Mouse (Mus musculus): ENCODE data around the gene Hnf4a. TPM values are rescaled to one million over a fixed set of nuclear protein-coding genes. Genes with fewer than 3 reads are reported as not detected.

Gene Hnf4a
- polyA plus RNA-seq, 2 experiments: 11.6 to 22.9 TPM

GRCm38 (mm10) chr2:163527497-163527896 lies 20.9 kb downstream of the Hnf4a start:
- Histone ChIP-seq H3K9me3 (ENCODE audit: control insufficient read depth, low read length) (no peaks in the 10 kb centered on the region), H3K9ac (replicated peaks) (no peak overlapping the region), H3K36me3 (replicated peaks; ENCODE audit: control insufficient read depth, insufficient read depth, low read depth) (no peaks in the 10 kb centered on the region), H3K4me3 (ENCODE audit: insufficient read depth in 1 of 2, low read depth in 2 of 2, low read length in 2 of 2) (no peak overlapping the region), H3K4me2 (ENCODE audit: low read depth) (no peak overlapping the region), H3K27me3 (ENCODE audit: control insufficient read depth, insufficient read depth, low read length) (no peaks in the 10 kb centered on the region), H3K4me1 (replicated peaks; ENCODE audit: control insufficient read depth in 2 of 2, insufficient read depth in 2 of 2, low read length in 1 of 2) (no peaks in the 10 kb centered on the region), H3K27ac (no peak overlapping the region)
- DNase-seq (ENCODE audit: low read depth in 3 of 3, low spot score in 3 of 3): no peak
- WGBS (ENCODE audit: insufficient replicate concordance): 39% methylated on average over 2 of the region's 2 CpGs
- ATAC-seq (ENCODE audit: insufficient read depth): no peak
- no peak for TF ChIP-seq EP300 (IDR thresholded peaks at IDR 0.05; ENCODE audit: low read depth)
- TF ChIP-seq CTCF (IDR thresholded peaks at IDR 0.05; ENCODE audit: low read depth): no peak

GRCm38 (mm10) chr2:163530418-163530817 lies 23.8 kb downstream of the Hnf4a start:
- ATAC-seq (ENCODE audit: insufficient read depth): no peak
- Histone ChIP-seq H3K27me3 (ENCODE audit: control insufficient read depth, insufficient read depth, low read length) (no peaks in the 10 kb centered on the region), H3K27ac (no peak overlapping the region), H3K4me1 (replicated peaks; ENCODE audit: control insufficient read depth in 2 of 2, insufficient read depth in 2 of 2, low read length in 1 of 2) (no peaks in the 10 kb centered on the region; a peak in 1 of 4 replicates), H3K9ac (replicated peaks) (no peak overlapping the region), H3K4me3 (ENCODE audit: insufficient read depth in 1 of 2, low read depth in 2 of 2, low read length in 2 of 2) (no peak overlapping the region), H3K4me2 (ENCODE audit: low read depth) (no peak overlapping the region), H3K36me3 (replicated peaks; ENCODE audit: control insufficient read depth, insufficient read depth, low read depth) (no peaks in the 10 kb centered on the region), H3K9me3 (ENCODE audit: control insufficient read depth, low read length) (no peaks in the 10 kb centered on the region)
- WGBS (ENCODE audit: insufficient replicate concordance): 29% methylated on average over 8 of the region's 8 CpGs
- TF ChIP-seq CTCF (IDR thresholded peaks at IDR 0.05; ENCODE audit: low read depth) (no peak), EP300 (IDR thresholded peaks at IDR 0.05; ENCODE audit: low read depth) (no peak)
- no peak for DNase-seq (ENCODE audit: low read depth in 3 of 3, low spot score in 3 of 3)

GRCm38 (mm10) chr2:163531917-163532316 lies 25.3 kb downstream of the Hnf4a start:
- peak; percentile 87 for TF ChIP-seq CTCF (IDR thresholded peaks at IDR 0.05; ENCODE audit: low read depth)
- TF ChIP-seq EP300 (IDR thresholded peaks at IDR 0.05; ENCODE audit: low read depth): no peak
- Histone ChIP-seq H3K9me3 (ENCODE audit: control insufficient read depth, low read length) (no peaks in the 10 kb centered on the region), H3K27ac (no peak overlapping the region), H3K4me1 (replicated peaks; ENCODE audit: control insufficient read depth in 2 of 2, insufficient read depth in 2 of 2, low read length in 1 of 2) (no peaks in the 10 kb centered on the region; a peak in 1 of 4 replicates), H3K36me3 (replicated peaks; ENCODE audit: control insufficient read depth, insufficient read depth, low read depth) (no peaks in the 10 kb centered on the region), H3K4me2 (ENCODE audit: low read depth) (no peak overlapping the region), H3K27me3 (ENCODE audit: control insufficient read depth, insufficient read depth, low read length) (no peaks in the 10 kb centered on the region), H3K9ac (replicated peaks) (no peak overlapping the region), H3K4me3 (ENCODE audit: insufficient read depth in 1 of 2, low read depth in 2 of 2, low read length in 2 of 2) (no peak overlapping the region)
- DNase-seq (ENCODE audit: low read depth in 3 of 3, low spot score in 3 of 3) (peak in 1 of 3 experiments; percentile 35), ATAC-seq (ENCODE audit: insufficient read depth) (no peak)
- WGBS (ENCODE audit: insufficient replicate concordance): 10% methylated on average over 9 of the region's 9 CpGs

GRCm38 (mm10) chr2:163533226-163533625 lies 26.6 kb downstream of the Hnf4a start:
- no peak for ATAC-seq (ENCODE audit: insufficient read depth)
- Histone ChIP-seq H3K36me3 (replicated peaks; ENCODE audit: control insufficient read depth, insufficient read depth, low read depth) (no peaks in the 10 kb centered on the region), H3K9me3 (ENCODE audit: control insufficient read depth, low read length) (no peaks in the 10 kb centered on the region), H3K4me1 (replicated peaks; ENCODE audit: control insufficient read depth in 2 of 2, insufficient read depth in 2 of 2, low read length in 1 of 2) (no peaks in the 10 kb centered on the region; a peak in 1 of 4 replicates), H3K4me2 (ENCODE audit: low read depth) (no peak overlapping the region), H3K27me3 (ENCODE audit: control insufficient read depth, insufficient read depth, low read length) (no peaks in the 10 kb centered on the region), H3K4me3 (ENCODE audit: insufficient read depth in 1 of 2, low read depth in 2 of 2, low read length in 2 of 2) (no peak overlapping the region), H3K9ac (replicated peaks) (no peak overlapping the region), H3K27ac (no peak overlapping the region)
- TF ChIP-seq EP300 (IDR thresholded peaks at IDR 0.05; ENCODE audit: low read depth): no peak
- no peak for TF ChIP-seq CTCF (IDR thresholded peaks at IDR 0.05; ENCODE audit: low read depth)
- DNase-seq (ENCODE audit: low read depth in 3 of 3, low spot score in 3 of 3): no peak
- 70% methylated on average over 9 of the region's 9 CpGs for WGBS (ENCODE audit: insufficient replicate concordance)

GRCm38 (mm10) chr2:163534958-163535524 lies 28.4 kb downstream of the Hnf4a start:
- Histone ChIP-seq H3K4me2 (ENCODE audit: low read depth) (peak overlapping the region; percentile 53), H3K9me3 (ENCODE audit: control insufficient read depth, low read length) (no peaks in the 10 kb centered on the region), H3K9ac (replicated peaks) (no peak overlapping the region), H3K4me1 (replicated peaks; ENCODE audit: control insufficient read depth in 2 of 2, insufficient read depth in 2 of 2, low read length in 1 of 2) (peaks cover 0 to 5% of the 10 kb centered on the region in 2 experiments; a peak in 1 of 4 replicates), H3K27ac (no peak overlapping the region), H3K36me3 (replicated peaks; ENCODE audit: control insufficient read depth, insufficient read depth, low read depth) (no peaks in the 10 kb centered on the region), H3K27me3 (ENCODE audit: control insufficient read depth, insufficient read depth, low read length) (no peaks in the 10 kb centered on the region), H3K4me3 (ENCODE audit: insufficient read depth in 1 of 2, low read depth in 2 of 2, low read length in 2 of 2) (no peak overlapping the region)
- WGBS (ENCODE audit: insufficient replicate concordance): 6% methylated on average over 22 of the region's 22 CpGs
- peak; percentile 49 to 59 (median 56) for DNase-seq (ENCODE audit: low read depth in 3 of 3, low spot score in 3 of 3)
- no peak for TF ChIP-seq EP300 (IDR thresholded peaks at IDR 0.05; ENCODE audit: low read depth)
- peak; percentile 97 for TF ChIP-seq CTCF (IDR thresholded peaks at IDR 0.05; ENCODE audit: low read depth)
- peak; percentile 42; the same call in 1 of the 2 replicates for ATAC-seq (ENCODE audit: insufficient read depth)
